Mouse (Mus musculus) CD4-positive helper T cell, adult 2 months (primary cell): ENCODE results near the gene Gprc5a.

ENCODE experiments used
- DNase-seq: peaks from one replicate; pipeline ENCODE4 v3.0.0-alpha.2; 2012; ENCODE audit warnings: low read depth, missing footprints, low spot score

Gprc5a gene

GRCm38 (mm10) chr6:135070347-135070746 is 4.9 kb downstream of the Gprc5a start:
- no peak for DNase-seq

GRCm38 (mm10) chr6:135074405-135074947 is 9.0 kb downstream of the Gprc5a start:
- no peak for DNase-seq

GRCm38 (mm10) chr6:135076202-135076601 is 10.8 kb downstream of the Gprc5a start:
- no peak for DNase-seq

GRCm38 (mm10) chr6:135078420-135078819 is 13.0 kb downstream of the Gprc5a start:
- no peak for DNase-seq

- DNase-seq = no peak
These were observed 18.6 kb downstream of the Gprc5a start for GRCm38 (mm10) chr6:135083991-135084502.

GRCm38 (mm10) chr6:135085703-135086102 is 20.3 kb downstream of the Gprc5a start:
- DNase-seq = no peak

- peak; percentile 59 for DNase-seq
These were observed 22.4 kb downstream of the Gprc5a start for GRCm38 (mm10) chr6:135087721-135088451.

- DNase-seq = no peak
These were observed 24.3 kb downstream of the Gprc5a start for GRCm38 (mm10) chr6:135089786-135090185.

- no peak for DNase-seq
These were observed 25.2 kb downstream of the Gprc5a start for GRCm38 (mm10) chr6:135090661-135091060.

GRCm38 (mm10) chr6:135092798-135093470 is 27.5 kb downstream of the Gprc5a start:
- no peak for DNase-seq

GRCm38 (mm10) chr6:135100787-135101472 is 35.5 kb downstream of the Gprc5a start:
- DNase-seq = no peak

- DNase-seq = no peak
These were observed 37.4 kb downstream of the Gprc5a start for GRCm38 (mm10) chr6:135102736-135103303.

- DNase-seq = no peak
These were observed 41.6 kb downstream of the Gprc5a start for GRCm38 (mm10) chr6:135107014-135107413.

- no peak for DNase-seq
These were observed 47.1 kb downstream of the Gprc5a start for GRCm38 (mm10) chr6:135112411-135113113.

GRCm38 (mm10) chr6:135113114-135113436 is 47.6 kb downstream of the Gprc5a start:
- DNase-seq = no peak

GRCm38 (mm10) chr6:135116479-135116878 is 51.0 kb downstream of the Gprc5a start:
- DNase-seq = no peak

- DNase-seq = no peak
These were observed 52.7 kb downstream of the Gprc5a start, which contains the start of gene Gprc5d for GRCm38 (mm10) chr6:135118183-135118582. Gene Gprc5d (minus strand): TSS chr6:135118283.

GRCm38 (mm10) chr6:135124755-135125380 is 59.4 kb downstream of the Gprc5a start:
- no peak for DNase-seq

GRCm38 (mm10) chr6:135133086-135133485 is 67.6 kb downstream of the Gprc5a start:
- no peak for DNase-seq

- no peak for DNase-seq
These were observed 68.0 kb downstream of the Gprc5a start for GRCm38 (mm10) chr6:135133486-135133885.
